Mouse (Mus musculus) liver, embryonic 14.5 days (tissue): ENCODE measurements around the gene Tmem184a.

ENCODE experiments used
- CTCF ChIP-seq: IDR thresholded peaks from 2 replicates; pipeline ENCODE4 v1.5.1; 2016; ENCODE audit warnings: antibody characterized with exemption, low read depth, control low read depth
- EP300 ChIP-seq: IDR thresholded peaks from 2 replicates; pipeline ENCODE4 v1.6.1; 2016; ENCODE audit warnings: antibody characterized with exemption, low read depth

DNA sequence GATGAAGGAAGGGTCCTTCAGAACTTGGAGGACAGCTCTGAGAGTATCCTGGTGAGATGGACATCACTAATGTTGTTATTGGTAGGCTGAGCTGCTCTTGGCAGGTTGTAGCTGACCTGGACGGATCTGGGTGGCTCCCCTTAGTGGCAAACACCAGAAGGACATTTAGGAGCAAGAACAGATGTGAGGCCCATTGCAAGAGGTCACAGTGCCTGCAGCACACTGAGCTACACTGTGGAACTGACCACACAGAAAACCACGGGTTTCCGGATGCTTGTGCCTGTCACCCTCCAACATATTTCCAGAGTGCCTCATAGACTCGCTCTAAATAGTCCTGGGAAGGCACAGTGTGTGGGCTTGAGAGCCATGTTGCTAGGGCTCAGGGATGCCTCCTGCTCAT, 30.3 kb downstream of the Tmem184a start:
- TF ChIP-seq CTCF (peak; percentile 62), EP300 (no peak)
